Mouse (Mus musculus) CH12.LX (cell line): ENCODE data around the gene Pou3f3. TPM values are rescaled to one million over a fixed set of nuclear protein-coding genes. Genes with fewer than 3 reads are reported as not detected.

Source experiments
- DNase-seq: peaks from one replicate; pipeline ENCODE4 v3.0.0-alpha.2; 2013; ENCODE audit errors: extremely low read depth
- H3K27ac ChIP-seq: 2 replicates; pipeline ENCODE4 v1.5.1; 2012; ENCODE audit warnings: low read depth, mild to moderate bottlenecking, control low read depth, moderate library complexity; ENCODE audit not compliant: insufficient read depth
- H3K27me3 ChIP-seq: replicated peaks from 2 replicates; pipeline ENCODE3; 2012; ENCODE audit warnings: inconsistent platforms
- H3K36me3 ChIP-seq, 2 experiments: replicated peaks in 1 of 2; 2 replicates each; pipeline versions ENCODE3 to v1.6.1; 2012; ENCODE audit warnings: inconsistent platforms in 1 of 2, low read length in 1 of 2, mild to moderate bottlenecking in 1 of 2, mixed read lengths in 1 of 2, moderate library complexity in 1 of 2; ENCODE audit not compliant: control insufficient read depth in 1 of 2, insufficient read depth in 1 of 2
- H3K4me1 ChIP-seq, 2 experiments: 2 replicates each; pipeline ENCODE4 v1.6.1; 2012; ENCODE audit warnings: inconsistent platforms in 1 of 2, moderate library complexity in 1 of 2; ENCODE audit not compliant: insufficient read depth in 2 of 2, control insufficient read depth in 1 of 2
- H3K4me2 ChIP-seq: 2 replicates; pipeline ENCODE4 v1.6.1; 2012; ENCODE audit warnings: low read depth, mild to moderate bottlenecking, control low read depth; ENCODE audit not compliant: poor library complexity, insufficient read depth, severe bottlenecking
- H3K4me3 ChIP-seq, 3 experiments: fragments of 150-350 bp in 1 of 3; sonication (generic) in 1 of 3; replicated peaks in 1 of 3; 2 replicates each; pipeline versions ENCODE3 to v1.5.1; 2011 to 2012; ENCODE audit warnings: low read depth in 2 of 3, low read length in 2 of 3, mild to moderate bottlenecking in 2 of 3, moderate library complexity in 2 of 3, control low read depth in 1 of 3, improper control_type of control experiment in 1 of 3, inconsistent platforms in 1 of 3, mixed read lengths in 1 of 3; ENCODE audit not compliant: poor library complexity in 1 of 3
- H3K79me2 ChIP-seq: replicated peaks from 2 replicates; pipeline ENCODE4 v1.6.1; 2012; ENCODE audit warnings: mild to moderate bottlenecking, moderate library complexity; ENCODE audit not compliant: control insufficient read depth, poor library complexity, insufficient read depth, severe bottlenecking; ENCODE audit errors: extremely low read depth
- H3K9ac ChIP-seq: 2 replicates; pipeline ENCODE4 v1.6.1; 2012; ENCODE audit warnings: low read depth, mild to moderate bottlenecking, control low read depth, moderate library complexity; ENCODE audit not compliant: insufficient read depth
- H3K9me3 ChIP-seq: replicated peaks from 2 replicates; pipeline ENCODE3; 2012; ENCODE audit warnings: low read length, inconsistent platforms, mixed read lengths
- CHD2 ChIP-seq: IDR thresholded peaks from 2 replicates; pipeline ENCODE4 v1.6.1; 2011; ENCODE audit warnings: low read length, improper control_type of control experiment
- CTCF ChIP-seq, 2 experiments: IDR thresholded peaks in 1 of 2; conservative IDR thresholded peaks in 1 of 2; 2 replicates each; pipeline ENCODE4 v1.5.1; 2011 to 2012; ENCODE audit warnings: low read depth in 2 of 2, low read length in 2 of 2, improper control_type of control experiment in 1 of 2, inconsistent platforms in 1 of 2, mild to moderate bottlenecking in 1 of 2, moderate library complexity in 1 of 2
- E2F4 ChIP-seq: IDR thresholded peaks from 2 replicates; pipeline ENCODE4 v1.6.1; 2011; ENCODE audit warnings: low read depth, low read length, improper control_type of control experiment; ENCODE audit not compliant: insufficient replicate concordance
- EP300 ChIP-seq: IDR thresholded peaks from 2 replicates; pipeline ENCODE4 v1.6.1; 2011; ENCODE audit warnings: low read length, improper control_type of control experiment
- ETS1 ChIP-seq: conservative IDR thresholded peaks from 2 replicates; pipeline ENCODE4 v1.6.1; 2012; ENCODE audit warnings: low read depth, mild to moderate bottlenecking, inconsistent platforms, low read length, improper control_type of control experiment, moderate library complexity
- IRF4 ChIP-seq: IDR thresholded peaks from 2 replicates; pipeline ENCODE4 v1.6.1; 2014; ENCODE audit warnings: low read depth, mild to moderate bottlenecking, inconsistent platforms, low read length, improper control_type of control experiment
- JUN ChIP-seq: IDR thresholded peaks from 2 replicates; pipeline ENCODE4 v1.6.1; 2011; ENCODE audit warnings: low read depth, mild to moderate bottlenecking, low read length, improper control_type of control experiment, moderate library complexity; ENCODE audit not compliant: insufficient read depth
- KAT2A ChIP-seq: IDR thresholded peaks from 2 replicates; pipeline ENCODE4 v1.6.1; 2012; ENCODE audit warnings: low read length, improper control_type of control experiment, inconsistent platforms; ENCODE audit not compliant: insufficient replicate concordance
- MAFK ChIP-seq: IDR thresholded peaks from 2 replicates; pipeline ENCODE4 v1.6.1; 2011; ENCODE audit warnings: low read length, improper control_type of control experiment; ENCODE audit not compliant: insufficient replicate concordance
- MAX ChIP-seq: IDR thresholded peaks from 2 replicates; pipeline ENCODE4 v1.6.1; 2011; ENCODE audit warnings: low read length, improper control_type of control experiment
- MEF2A ChIP-seq: IDR thresholded peaks from 2 replicates; pipeline ENCODE4 v1.6.1; 2014; ENCODE audit warnings: low read depth, mild to moderate bottlenecking, inconsistent platforms, low read length, improper control_type of control experiment, borderline replicate concordance
- NRF1 ChIP-seq: IDR thresholded peaks from 2 replicates; pipeline ENCODE4 v1.6.1; 2014; ENCODE audit warnings: low read depth, mild to moderate bottlenecking, inconsistent platforms, low read length, improper control_type of control experiment, moderate library complexity
- PAX5 ChIP-seq: IDR thresholded peaks from 2 replicates; pipeline ENCODE4 v1.6.1; 2012; ENCODE audit warnings: low read length, inconsistent platforms, mixed read lengths
- POLR2AphosphoS2 ChIP-seq: IDR thresholded peaks from 2 replicates; pipeline ENCODE4 v1.6.1; 2011; ENCODE audit warnings: low read depth, low read length, improper control_type of control experiment
- TBP ChIP-seq: conservative IDR thresholded peaks from 2 replicates; pipeline ENCODE4 v1.6.1; 2011; ENCODE audit warnings: low read depth, low read length, improper control_type of control experiment
- UBTF ChIP-seq: IDR thresholded peaks from 2 replicates; pipeline ENCODE4 v1.6.1; 2012; ENCODE audit warnings: low read depth, mild to moderate bottlenecking, inconsistent platforms, low read length, improper control_type of control experiment, moderate library complexity
- USF2 ChIP-seq: conservative IDR thresholded peaks from 2 replicates; pipeline ENCODE4 v1.6.1; 2011; ENCODE audit warnings: low read depth, low read length, improper control_type of control experiment
- ZC3H11A ChIP-seq: IDR thresholded peaks from 2 replicates; pipeline ENCODE4 v1.6.1; 2012; ENCODE audit warnings: low read depth, mild to moderate bottlenecking, inconsistent platforms, low read length, improper control_type of control experiment
- ZKSCAN1 ChIP-seq: IDR thresholded peaks from 2 replicates; pipeline ENCODE4 v1.6.1; 2012; ENCODE audit warnings: low read depth, inconsistent platforms, low read length, improper control_type of control experiment, borderline replicate concordance
- ZMIZ1 ChIP-seq: IDR thresholded peaks from 2 replicates; pipeline ENCODE4 v1.6.1; 2012; ENCODE audit warnings: low read depth, mild to moderate bottlenecking, inconsistent platforms, low read length, improper control_type of control experiment
- dilution Hi-C: fragments of 300-500 bp; cut with MboI; formaldehyde crosslinking; loops from 2 replicates; pipeline ENCODE4 v1.14.3; 2020; ENCODE audit warnings: low sequenced_read_pairs; ENCODE audit not compliant: extremely low pct_unique_long_range_greater_than_20kb, extremely low pct_ligation_motif_present
- in situ Hi-C: fragments of 300-500 bp; cut with MboI; formaldehyde crosslinking; loops from 3 replicates; pipeline ENCODE4 v1.14.3; 2019; ENCODE audit warnings: low sequenced_read_pairs, low pct_ligation_motif_present, low pct_unique_long_range_greater_than_20kb, mixed read lengths
- polyA plus RNA-seq: library from polyadenylated mRNA; unstranded; fragments of >175 nt; gene quantifications from 2 replicates; pipeline ENCODE4 v1.2.1, GENCODE M21; 2012; ENCODE audit warnings: low read depth; ENCODE audit not compliant: insufficient read length
- total RNA-seq, 2 experiments: library from RNA; depleted of rRNA; stranded (reverse); fragments of 300-350 nt in 1 of 2; fragments of >200 nt in 1 of 2; gene quantifications; 2 replicates each; pipeline ENCODE4 v1.2.3; 2012 to 2014

Gene Pou3f3
- total and polyA plus RNA-seq, 3 experiments, result not detected

DNA sequence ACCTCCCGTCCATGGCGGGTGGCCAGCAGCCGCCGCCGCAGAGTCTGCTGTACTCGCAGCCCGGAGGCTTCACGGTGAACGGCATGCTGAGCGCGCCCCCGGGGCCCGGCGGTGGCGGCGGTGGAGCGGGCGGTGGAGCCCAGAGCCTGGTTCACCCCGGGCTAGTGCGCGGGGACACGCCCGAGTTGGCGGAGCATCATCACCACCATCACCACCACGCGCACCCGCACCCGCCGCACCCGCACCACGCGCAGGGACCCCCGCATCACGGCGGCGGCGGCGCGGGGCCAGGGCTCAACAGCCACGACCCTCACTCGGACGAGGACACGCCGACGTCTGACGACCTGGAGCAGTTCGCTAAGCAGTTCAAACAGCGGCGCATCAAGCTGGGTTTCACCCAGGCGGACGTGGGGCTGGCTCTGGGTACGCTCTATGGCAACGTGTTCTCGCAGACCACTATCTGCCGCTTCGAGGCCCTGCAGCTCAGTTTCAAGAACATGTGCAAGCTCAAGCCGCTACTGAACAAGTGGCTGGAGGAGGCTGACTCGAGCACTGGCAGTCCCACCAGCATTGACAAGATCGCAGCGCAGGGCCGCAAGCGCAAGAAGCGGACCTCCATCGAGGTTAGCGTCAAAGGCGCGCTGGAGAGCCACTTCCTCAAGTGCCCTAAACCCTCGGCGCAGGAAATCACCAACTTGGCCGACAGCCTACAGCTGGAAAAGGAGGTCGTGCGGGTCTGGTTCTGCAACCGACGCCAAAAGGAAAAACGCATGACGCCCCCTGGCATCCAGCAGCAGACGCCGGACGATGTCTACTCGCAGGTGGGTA is 2.4 kb downstream of the Pou3f3 start:
- no peaks in the 10 kb centered on the region for H3K27me3 ChIP-seq
- no peak overlapping the region for H3K27ac ChIP-seq
- no peak for DNase-seq
- H3K9me3 ChIP-seq, result peaks cover 44% of the 10 kb centered on the region
- H3K4me2 ChIP-seq, result no peak overlapping the region
- dilution Hi-C loops (no loop called here), in situ Hi-C loops (no loop called here)
- no peak for TF ChIP-seq KAT2A
- TF ChIP-seq MAX, result no peak
- no peak for TF ChIP-seq EP300
- no peak for TF ChIP-seq CTCF (conservative IDR thresholded peaks at IDR 0.05 in 1 of 2, IDR thresholded peaks at IDR 0.05 in 1 of 2; ENCODE audit: low read depth in 2 of 2, low read length in 2 of 2)
- no peak overlapping the region for H3K4me3 ChIP-seq
- no peaks in the 10 kb centered on the region for H3K79me2 ChIP-seq
- H3K36me3 ChIP-seq, result no peaks in the 10 kb centered on the region
- no peak overlapping the region for H3K9ac ChIP-seq
- no peaks in the 10 kb centered on the region for H3K4me1 ChIP-seq

GRCm38 (mm10) chr1:42698584-42699333 is 3.2 kb downstream of the Pou3f3 start:
- H3K36me3 ChIP-seq, result no peaks in the 10 kb centered on the region
- no peak overlapping the region for H3K4me3 ChIP-seq
- in situ Hi-C loops, result no loop called here
- TF ChIP-seq ZC3H11A (no peak), CTCF (conservative IDR thresholded peaks at IDR 0.05 in 1 of 2, IDR thresholded peaks at IDR 0.05 in 1 of 2; ENCODE audit: low read depth in 2 of 2, low read length in 2 of 2) (no peak), ETS1 (no peak), POLR2AphosphoS2 (no peak), TBP (no peak), NRF1 (no peak), CHD2 (no peak), E2F4 (no peak), USF2 (no peak), UBTF (no peak), PAX5 (no peak), ZKSCAN1 (no peak), JUN (no peak), MAFK (no peak), ZMIZ1 (no peak), MEF2A (no peak), IRF4 (no peak)
- H3K27me3 ChIP-seq, result no peaks in the 10 kb centered on the region
- peaks cover 47% of the 10 kb centered on the region for H3K9me3 ChIP-seq
- no peak for DNase-seq
- H3K27ac ChIP-seq, result no peak overlapping the region
- no peaks in the 10 kb centered on the region for H3K4me1 ChIP-seq
- H3K79me2 ChIP-seq, result no peaks in the 10 kb centered on the region
- no peak overlapping the region for H3K9ac ChIP-seq
- no peak overlapping the region for H3K4me2 ChIP-seq
- dilution Hi-C loops, result no loop called here
